Mouse (Mus musculus): ENCODE measurements around the gene Magi1. TPM values are rescaled to one million over a fixed set of nuclear protein-coding genes. Genes with fewer than 3 reads are reported as not detected.

The Magi1 gene
- polyA plus RNA-seq, 1 experiment from 2014 or later, result 31.4 TPM

DNA sequence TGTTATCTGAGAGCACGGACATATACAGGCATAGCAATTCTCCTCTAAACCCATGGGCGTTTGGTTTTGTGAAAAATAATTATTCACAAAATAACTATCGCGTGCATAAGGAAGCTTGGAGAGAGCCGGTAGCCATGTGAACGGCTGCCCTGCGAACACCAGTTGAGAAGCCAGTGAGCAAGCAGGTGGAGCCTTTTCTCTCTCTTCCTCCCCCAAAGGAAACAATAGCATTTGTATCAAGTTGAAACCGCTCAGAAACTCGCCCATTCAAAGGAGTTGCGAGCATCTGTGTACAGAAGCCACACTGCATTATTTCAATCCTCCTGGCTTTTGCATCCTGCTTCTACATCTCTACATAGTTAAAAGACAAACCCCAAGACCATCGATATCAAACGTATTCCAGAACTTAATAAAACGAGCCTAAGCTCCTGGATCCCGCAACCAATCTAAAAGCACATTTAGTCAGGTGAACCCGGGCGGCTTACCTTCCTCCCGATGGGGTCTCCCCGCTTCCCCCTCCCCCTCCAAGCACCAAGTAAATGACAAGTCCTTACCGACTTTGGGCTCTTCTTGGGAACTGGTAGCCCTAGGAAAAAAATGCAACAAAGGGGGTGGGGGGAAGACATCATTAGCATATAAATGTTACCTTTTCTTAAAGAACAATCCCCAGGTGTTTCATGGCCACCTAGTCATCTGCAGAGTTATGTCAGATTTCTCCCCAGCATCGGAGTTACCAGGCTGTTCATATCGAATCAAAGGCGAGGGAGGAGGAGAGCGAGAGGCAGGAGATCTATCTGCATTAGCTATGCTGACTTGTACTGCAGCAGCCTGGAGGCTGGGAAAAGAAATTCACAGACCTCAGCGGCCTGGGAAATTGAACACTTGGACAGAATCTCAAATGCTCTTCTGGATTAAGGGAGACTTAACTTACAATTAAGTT lies 566.8 kb downstream of the Magi1 start:
- Histone ChIP-seq H3K27ac (ENCODE audit: low read depth, low read length) (peak overlapping the region; percentile 29; the same call in 1 of the 2 replicates), H3K4me3 (ENCODE audit: low read depth, low read length) (peak overlapping the region; percentile 21), H3K9me3 (ENCODE audit: control insufficient read depth, low read length) (no peaks in the 10 kb centered on the region), H3K27me3 (ENCODE audit: control insufficient read depth, insufficient read depth, low read length) (no peaks in the 10 kb centered on the region), H3K36me3 (ENCODE audit: control insufficient read depth, insufficient read depth, low read length) (no peaks in the 10 kb centered on the region), H3K4me2 (ENCODE audit: low read depth, low read length) (peak overlapping the region; percentile 49), H3K4me1 (ENCODE audit: control insufficient read depth, insufficient read depth, low read length) (peaks cover 26% of the 10 kb centered on the region), H3K9ac (replicated peaks; ENCODE audit: low read depth, low read length) (no peak overlapping the region)
- no peak for ATAC-seq (ENCODE audit: low read depth)
- WGBS, result 9% methylated on average over 24 of the region's 24 CpGs

DNA sequence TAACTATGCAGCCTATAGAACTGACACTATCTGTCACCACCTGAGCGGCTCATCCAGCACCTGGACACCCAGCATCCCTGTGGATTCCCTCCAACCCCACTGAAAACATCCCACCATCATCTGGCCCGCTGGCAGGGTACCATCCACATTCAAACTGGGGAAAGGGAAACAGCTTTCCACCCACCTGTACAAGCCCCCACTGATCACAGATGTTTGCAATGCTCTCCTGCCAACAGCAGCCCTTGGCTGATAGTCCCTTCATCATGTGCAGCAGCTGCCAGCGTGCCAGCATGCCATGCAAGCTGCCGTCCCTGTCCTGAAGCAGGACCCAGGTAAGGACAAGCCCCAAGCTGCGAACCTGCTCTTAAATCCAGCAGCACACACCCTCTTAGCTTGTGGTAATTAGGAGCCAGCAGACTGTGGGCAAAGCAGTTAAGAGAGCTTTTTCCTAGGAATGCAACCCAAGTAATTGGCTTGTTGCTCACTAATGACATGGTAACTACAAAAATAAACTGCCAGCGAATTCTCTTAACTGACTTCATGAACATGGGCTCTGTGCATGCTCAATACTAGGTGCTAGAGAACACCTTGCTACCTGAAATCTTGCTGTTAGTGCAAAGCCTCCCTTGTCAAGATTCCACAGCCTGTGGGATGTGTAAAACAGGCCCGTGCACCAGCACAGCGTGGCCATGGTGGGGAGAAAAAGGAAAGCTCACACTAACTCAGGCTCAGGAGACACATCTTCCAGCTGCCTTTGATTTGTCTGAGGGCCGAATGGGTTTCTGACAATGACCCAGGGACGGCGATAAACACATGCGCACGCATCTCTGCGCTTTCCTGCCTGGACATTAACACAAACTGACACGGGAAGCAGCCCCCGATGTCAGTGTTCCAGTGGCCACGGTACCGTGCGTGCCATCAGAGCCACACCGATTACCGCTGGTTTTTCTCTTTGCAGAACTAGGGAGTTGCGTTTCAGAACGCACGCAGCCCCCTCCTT lies 568.2 kb downstream of the Magi1 start:
- peak overlapping the region; percentile 49 for H3K4me2 ChIP-seq (ENCODE audit: low read depth, low read length)
- H3K9ac ChIP-seq (replicated peaks; ENCODE audit: low read depth, low read length), result peak overlapping the region; percentile 18
- peak; percentile 51; the same call in 1 of the 2 replicates for ATAC-seq (ENCODE audit: low read depth)
- H3K27me3 ChIP-seq (ENCODE audit: control insufficient read depth, insufficient read depth, low read length), result no peaks in the 10 kb centered on the region
- WGBS, result 43% methylated on average over 24 of the region's 24 CpGs
- no peak overlapping the region; the same call in 1 of the 2 replicates for H3K27ac ChIP-seq (ENCODE audit: low read depth, low read length)
- H3K36me3 ChIP-seq (ENCODE audit: control insufficient read depth, insufficient read depth, low read length), result no peaks in the 10 kb centered on the region
- H3K4me3 ChIP-seq (ENCODE audit: low read depth, low read length), result no peak overlapping the region
- H3K4me1 ChIP-seq (ENCODE audit: control insufficient read depth, insufficient read depth, low read length), result peaks cover 26% of the 10 kb centered on the region
- no peaks in the 10 kb centered on the region for H3K9me3 ChIP-seq (ENCODE audit: control insufficient read depth, low read length)

DNA sequence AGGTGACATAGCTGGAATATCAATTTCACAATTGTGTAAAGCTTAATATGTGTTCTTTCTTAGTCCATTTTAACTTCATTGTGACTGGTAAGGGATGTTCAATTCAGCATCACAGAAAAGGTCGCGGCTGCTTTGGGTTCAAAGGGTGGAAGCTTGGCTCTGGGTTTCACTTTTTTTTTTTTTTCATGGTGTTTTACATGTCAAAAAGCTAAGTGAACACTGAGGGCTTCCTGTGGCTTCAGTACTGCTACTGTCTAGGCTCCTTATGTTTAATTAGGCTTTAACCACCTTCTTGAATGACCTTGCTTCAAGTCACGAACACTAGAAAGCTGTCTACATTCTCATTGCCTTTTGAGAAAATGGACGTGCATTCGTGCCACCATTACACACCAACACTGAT lies 579.4 kb downstream of the Magi1 start:
- 45% methylated on average over 5 of the region's 5 CpGs for WGBS
- Histone ChIP-seq H3K27me3 (ENCODE audit: control insufficient read depth, insufficient read depth, low read length) (no peaks in the 10 kb centered on the region), H3K9ac (replicated peaks; ENCODE audit: low read depth, low read length) (no peak overlapping the region), H3K4me3 (ENCODE audit: low read depth, low read length) (no peak overlapping the region), H3K4me2 (ENCODE audit: low read depth, low read length) (no peak overlapping the region), H3K4me1 (ENCODE audit: control insufficient read depth, insufficient read depth, low read length) (no peaks in the 10 kb centered on the region), H3K9me3 (ENCODE audit: control insufficient read depth, low read length) (no peaks in the 10 kb centered on the region), H3K27ac (ENCODE audit: low read depth, low read length) (no peak overlapping the region), H3K36me3 (ENCODE audit: control insufficient read depth, insufficient read depth, low read length) (no peaks in the 10 kb centered on the region)
- no peak for ATAC-seq (ENCODE audit: low read depth)

DNA sequence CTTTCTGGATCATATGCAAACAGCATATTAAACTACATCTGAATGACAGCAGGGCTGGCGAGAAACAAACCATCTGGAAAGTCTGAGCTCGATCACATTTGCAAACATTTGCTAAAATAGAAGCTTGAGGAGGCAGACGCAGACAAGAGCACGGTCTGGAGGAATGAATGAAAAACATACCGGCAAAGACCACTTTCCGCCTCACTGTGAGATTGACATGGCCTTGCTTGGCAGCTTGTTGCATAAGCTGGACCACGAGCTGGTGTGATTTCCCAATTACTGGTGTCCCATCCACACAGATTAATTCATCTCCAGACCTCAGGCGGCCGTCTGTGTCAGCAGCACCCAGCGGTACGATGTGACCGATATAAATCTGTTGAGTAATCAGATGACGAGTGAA lies 584.3 kb downstream of the Magi1 start:
- Histone ChIP-seq H3K4me2 (ENCODE audit: low read depth, low read length) (no peak overlapping the region), H3K4me1 (ENCODE audit: control insufficient read depth, insufficient read depth, low read length) (no peaks in the 10 kb centered on the region), H3K9ac (replicated peaks; ENCODE audit: low read depth, low read length) (no peak overlapping the region), H3K9me3 (ENCODE audit: control insufficient read depth, low read length) (no peaks in the 10 kb centered on the region), H3K36me3 (ENCODE audit: control insufficient read depth, insufficient read depth, low read length) (peaks cover 3% of the 10 kb centered on the region; the same call in 1 of the 2 replicates), H3K27me3 (ENCODE audit: control insufficient read depth, insufficient read depth, low read length) (no peaks in the 10 kb centered on the region), H3K4me3 (ENCODE audit: low read depth, low read length) (no peak overlapping the region), H3K27ac (ENCODE audit: low read depth, low read length) (no peak overlapping the region)
- WGBS, result 78% methylated on average over 13 of the region's 13 CpGs
- ATAC-seq (ENCODE audit: low read depth), result no peak

DNA sequence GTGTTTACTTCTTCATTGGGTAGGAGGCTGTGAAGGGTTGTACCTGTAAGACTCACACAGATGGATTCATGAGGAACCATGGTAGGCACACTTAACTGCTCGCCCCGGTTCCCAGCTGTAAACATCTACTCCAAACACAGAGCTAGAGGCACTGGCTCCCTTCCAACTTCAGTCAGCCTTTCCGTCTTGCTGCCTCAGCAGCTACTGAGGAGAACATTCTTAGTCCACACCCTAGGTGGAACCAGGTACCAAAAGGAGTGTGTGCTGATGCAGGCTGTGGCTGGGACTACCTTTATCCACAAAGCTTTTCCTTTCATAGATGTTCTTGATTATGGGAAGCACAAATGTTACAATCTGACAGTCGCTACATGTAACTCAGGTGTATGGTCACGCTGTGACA lies 585.8 kb downstream of the Magi1 start:
- Histone ChIP-seq H3K4me1 (ENCODE audit: control insufficient read depth, insufficient read depth, low read length) (no peaks in the 10 kb centered on the region), H3K27ac (ENCODE audit: low read depth, low read length) (no peak overlapping the region), H3K9me3 (ENCODE audit: control insufficient read depth, low read length) (no peaks in the 10 kb centered on the region), H3K36me3 (ENCODE audit: control insufficient read depth, insufficient read depth, low read length) (peaks cover 3% of the 10 kb centered on the region; the same call in 1 of the 2 replicates), H3K4me2 (ENCODE audit: low read depth, low read length) (no peak overlapping the region), H3K9ac (replicated peaks; ENCODE audit: low read depth, low read length) (no peak overlapping the region), H3K27me3 (ENCODE audit: control insufficient read depth, insufficient read depth, low read length) (no peaks in the 10 kb centered on the region), H3K4me3 (ENCODE audit: low read depth, low read length) (no peak overlapping the region)
- ATAC-seq (ENCODE audit: low read depth), result no peak
- WGBS, result 78% methylated on average over 5 of the region's 5 CpGs

DNA sequence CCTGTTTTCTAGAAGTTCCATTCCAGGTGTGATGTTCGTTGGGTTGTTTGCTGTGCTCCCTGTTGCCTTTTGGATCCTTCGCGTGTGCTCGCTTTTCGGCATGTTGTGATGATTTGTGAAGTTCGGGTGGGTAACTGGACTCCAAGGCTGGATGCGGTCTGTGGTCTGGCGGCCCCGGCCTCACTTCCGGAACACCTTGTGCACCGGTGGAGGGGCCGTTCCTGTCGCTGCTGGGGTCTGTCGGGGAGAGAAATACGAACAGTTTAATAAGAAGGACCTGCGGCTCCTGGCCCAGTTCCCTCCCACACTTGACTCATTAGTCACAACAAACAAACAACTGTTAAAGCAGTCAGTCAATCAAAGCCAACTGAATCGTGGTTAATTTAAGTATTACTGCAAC lies 605.0 kb downstream of the Magi1 start:
- Histone ChIP-seq H3K9ac (replicated peaks; ENCODE audit: low read depth, low read length) (no peak overlapping the region), H3K36me3 (ENCODE audit: control insufficient read depth, insufficient read depth, low read length) (peaks cover 6% of the 10 kb centered on the region; the same call in 1 of the 2 replicates)
- 85% methylated on average over 17 of the region's 17 CpGs for whole genome bisulfite sequencing

DNA sequence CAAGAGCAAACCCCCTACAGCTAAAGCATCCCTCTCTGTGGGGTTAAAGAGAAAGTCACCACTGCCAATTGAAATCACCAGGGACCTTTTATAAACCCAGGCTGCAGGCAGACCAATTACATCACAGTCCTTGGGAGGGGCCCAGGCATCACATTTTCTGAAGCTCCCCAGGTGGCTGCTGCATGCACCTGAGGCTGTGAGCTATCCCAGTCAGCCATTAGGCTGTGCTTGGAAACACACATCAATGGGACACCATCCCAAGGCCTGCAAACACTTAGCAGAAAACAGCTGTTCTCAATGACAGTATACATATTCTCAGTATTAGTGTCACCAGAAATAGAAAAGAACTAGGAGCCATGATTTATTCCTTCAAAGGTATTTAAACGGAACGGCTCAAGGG lies 617.0 kb downstream of the Magi1 start:
- Histone ChIP-seq H3K4me2 (ENCODE audit: low read depth, low read length) (no peak overlapping the region), H3K36me3 (ENCODE audit: control insufficient read depth, insufficient read depth, low read length) (no peaks in the 10 kb centered on the region), H3K27me3 (ENCODE audit: control insufficient read depth, insufficient read depth, low read length) (no peaks in the 10 kb centered on the region), H3K9me3 (ENCODE audit: control insufficient read depth, low read length) (no peaks in the 10 kb centered on the region), H3K4me3 (ENCODE audit: low read depth, low read length) (no peak overlapping the region), H3K27ac (ENCODE audit: low read depth, low read length) (no peak overlapping the region), H3K4me1 (ENCODE audit: control insufficient read depth, insufficient read depth, low read length) (no peaks in the 10 kb centered on the region), H3K9ac (replicated peaks; ENCODE audit: low read depth, low read length) (no peak overlapping the region)
- WGBS, result 23% methylated on average over 2 of the region's 2 CpGs
- ATAC-seq (ENCODE audit: low read depth), result peak; percentile 38; the same call in 1 of the 2 replicates

More for the DNA sequence above, 605.0 kb downstream of the Magi1 start:
- no peak overlapping the region for H3K4me3 ChIP-seq (ENCODE audit: low read depth, low read length)
- H3K4me2 ChIP-seq (ENCODE audit: low read depth, low read length), result no peak overlapping the region
- no peak overlapping the region for H3K27ac ChIP-seq (ENCODE audit: low read depth, low read length)
- H3K27me3 ChIP-seq (ENCODE audit: control insufficient read depth, insufficient read depth, low read length), result no peaks in the 10 kb centered on the region
- no peak for ATAC-seq (ENCODE audit: low read depth)
- H3K4me1 ChIP-seq (ENCODE audit: control insufficient read depth, insufficient read depth, low read length), result no peaks in the 10 kb centered on the region
- H3K9me3 ChIP-seq (ENCODE audit: control insufficient read depth, low read length), result no peaks in the 10 kb centered on the region

DNA sequence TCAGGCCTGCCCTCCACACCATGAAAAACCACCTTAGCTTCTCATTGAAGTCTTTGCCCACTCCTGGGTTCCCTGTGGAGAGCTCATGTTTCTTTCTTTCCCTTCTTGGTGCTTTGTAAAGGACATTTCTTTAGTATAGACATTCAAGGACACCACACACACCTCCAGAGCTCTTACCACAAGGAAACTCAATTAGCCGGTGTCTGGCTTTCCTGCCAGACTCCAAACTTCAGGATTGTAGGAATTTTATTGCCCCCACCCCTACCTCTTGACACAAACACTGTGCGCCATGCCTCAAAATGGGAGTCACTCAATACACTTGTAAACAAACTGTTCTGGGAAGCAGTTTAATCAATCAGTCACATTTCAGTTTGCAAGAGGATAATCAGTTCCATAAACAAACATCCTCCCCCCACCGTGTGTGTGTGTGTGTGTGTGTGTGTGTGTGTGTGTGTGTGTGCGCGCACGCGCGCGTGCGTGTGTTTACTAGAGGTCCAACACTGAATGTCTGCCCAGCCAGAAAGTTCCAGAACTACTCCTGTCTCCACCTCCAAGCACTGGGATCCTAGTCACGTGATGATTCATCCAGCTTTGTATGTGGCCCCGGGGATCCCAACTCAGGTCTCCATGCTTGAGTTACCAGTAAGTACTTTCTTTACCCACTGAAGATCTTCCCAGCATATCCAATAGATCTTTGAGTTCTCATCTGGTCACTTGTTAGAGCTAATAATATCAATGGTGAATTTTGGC lies 618.5 kb downstream of the Magi1 start:
- H3K9ac ChIP-seq (replicated peaks; ENCODE audit: low read depth, low read length), result no peak overlapping the region
- no peaks in the 10 kb centered on the region for H3K4me1 ChIP-seq (ENCODE audit: control insufficient read depth, insufficient read depth, low read length)
- 93% methylated on average over 12 of the region's 12 CpGs for WGBS
- no peaks in the 10 kb centered on the region for H3K36me3 ChIP-seq (ENCODE audit: control insufficient read depth, insufficient read depth, low read length)
- H3K4me3 ChIP-seq (ENCODE audit: low read depth, low read length), result no peak overlapping the region
- no peak for ATAC-seq (ENCODE audit: low read depth)
- H3K27me3 ChIP-seq (ENCODE audit: control insufficient read depth, insufficient read depth, low read length), result no peaks in the 10 kb centered on the region
- no peaks in the 10 kb centered on the region for H3K9me3 ChIP-seq (ENCODE audit: control insufficient read depth, low read length)
- no peak overlapping the region for H3K27ac ChIP-seq (ENCODE audit: low read depth, low read length)
- no peak overlapping the region for H3K4me2 ChIP-seq (ENCODE audit: low read depth, low read length)
